Mouse (Mus musculus): ENCODE results near the gene Lrch1. TPM values are rescaled to one million over a fixed set of nuclear protein-coding genes. Genes with fewer than 3 reads are reported as not detected.
A peak's percentile ranks its signal among the peaks of the same experiment; 100 is the strongest.

Gene Lrch1
- total and polyA plus RNA-seq, 3 experiments: 2.8 to 6.1 TPM; not detected in 1

DNA sequence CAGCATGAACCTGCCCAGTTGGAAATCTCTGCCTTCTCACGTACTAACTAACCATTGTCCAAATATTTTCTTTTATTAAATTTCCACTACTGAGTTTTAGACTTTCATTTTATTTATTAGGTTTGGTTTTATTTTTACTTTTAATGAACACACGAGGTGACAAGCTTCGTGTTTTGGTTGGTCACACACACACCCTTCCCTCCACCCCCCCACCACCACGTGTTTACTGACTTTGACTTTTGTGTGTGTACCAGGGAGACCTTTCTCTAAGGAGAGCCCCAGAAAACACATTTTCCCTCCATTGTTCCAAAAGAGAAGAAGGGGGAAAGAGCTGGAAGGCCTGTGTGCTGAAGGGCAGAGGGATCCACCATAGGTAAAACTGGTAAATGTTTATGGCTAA, 38.0 kb upstream of the Lrch1 start:
- Histone ChIP-seq H3K4me3 (ENCODE audit: control insufficient read depth in 1 of 2, insufficient read depth in 1 of 2, low read depth in 2 of 2, low read length in 2 of 2) (no peak overlapping the region), H3K4me1 (ENCODE audit: control insufficient read depth in 1 of 2, insufficient read depth in 2 of 2, low read length in 2 of 2) (peaks cover 8 to 24% of the 10 kb centered on the region in 2 experiments), H3K9me3 (replicated peaks; ENCODE audit: insufficient read depth, low read length) (no peaks in the 10 kb centered on the region), H3K36me3 (ENCODE audit: control insufficient read depth in 1 of 2, insufficient read depth in 2 of 2, low read length in 2 of 2) (peaks cover 0 to 20% of the 10 kb centered on the region in 2 experiments; a peak in 1 of 4 replicates), H3K27ac (ENCODE audit: control insufficient read depth, low read depth, low read length) (no peak overlapping the region), H3K9ac (ENCODE audit: control insufficient read depth, low read depth, low read length, poor library complexity, severe bottlenecking) (no peak overlapping the region), H3K79me2 (ENCODE audit: control insufficient read depth, insufficient read depth, low read length, poor library complexity) (no peaks in the 10 kb centered on the region), H3K27me3 (ENCODE audit: control insufficient read depth in 1 of 2, insufficient read depth in 2 of 2, low read length in 2 of 2) (no peaks in the 10 kb centered on the region)
- TF ChIP-seq ZKSCAN1 (IDR thresholded peaks at IDR 0.05; ENCODE audit: low read depth, low read length) (no peak), POLR2AphosphoS2 (IDR thresholded peaks at IDR 0.05; ENCODE audit: low read length) (no peak), USF2 (IDR thresholded peaks at IDR 0.05; ENCODE audit: borderline replicate concordance in 1 of 2, insufficient read depth in 1 of 2, low read depth in 1 of 2, low read length in 2 of 2) (no peak)
- no peak for DNase-seq (ENCODE audit: low read depth, low spot score)

DNA sequence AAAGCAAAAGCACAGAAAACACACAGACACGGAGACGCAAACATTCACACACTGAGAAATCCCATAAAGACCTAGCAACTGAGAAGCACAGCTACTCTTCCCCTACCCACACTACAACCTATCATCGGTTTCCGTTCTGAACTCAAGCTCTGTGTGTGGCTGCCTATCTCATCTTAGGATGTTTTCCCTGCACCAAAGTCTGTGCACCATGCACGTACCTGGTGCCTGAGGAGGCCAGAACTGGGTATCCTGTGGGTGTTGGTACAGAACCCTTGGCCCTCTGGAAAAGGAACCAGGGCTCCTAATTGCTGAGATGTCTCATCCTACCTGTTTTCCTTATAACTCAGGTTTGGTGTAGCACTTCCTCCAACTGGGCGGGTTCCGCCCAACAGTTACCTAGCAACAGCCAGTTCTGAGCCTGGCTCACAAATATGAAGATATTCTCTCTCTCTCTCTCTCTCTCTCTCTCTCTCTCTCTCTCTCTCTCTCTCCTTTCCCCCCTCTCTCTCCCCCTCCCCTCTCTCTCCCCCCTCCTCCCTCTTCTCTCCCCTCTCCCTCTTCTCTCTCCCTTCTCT, 37.2 kb upstream of the Lrch1 start:
- no peak overlapping the region for H3K9ac ChIP-seq (ENCODE audit: control insufficient read depth, low read depth, low read length, poor library complexity, severe bottlenecking)
- peaks cover 8 to 21% of the 10 kb centered on the region in 2 experiments for H3K4me1 ChIP-seq (ENCODE audit: control insufficient read depth in 1 of 2, insufficient read depth in 2 of 2, low read length in 2 of 2)
- 0 out of 2 replicates have a peak, but pooled peaks have one; percentile 53 for TF ChIP-seq JUND (IDR thresholded peaks at IDR 0.05; ENCODE audit: low read depth, low read length)
- TF ChIP-seq UBTF (IDR thresholded peaks at IDR 0.05; ENCODE audit: borderline replicate concordance, insufficient read depth, low read depth, low read length): no peak
- peak overlapping the region in 1 of 2 experiments; percentile 40; a peak in 1 of 4 replicates for H3K4me3 ChIP-seq (ENCODE audit: control insufficient read depth in 1 of 2, insufficient read depth in 1 of 2, low read depth in 2 of 2, low read length in 2 of 2)
- no peaks in the 10 kb centered on the region for H3K9me3 ChIP-seq (replicated peaks; ENCODE audit: insufficient read depth, low read length)
- H3K36me3 ChIP-seq (ENCODE audit: control insufficient read depth in 1 of 2, insufficient read depth in 2 of 2, low read length in 2 of 2): peaks cover 0 to 16% of the 10 kb centered on the region in 2 experiments; a peak in 1 of 4 replicates
- H3K27ac ChIP-seq (ENCODE audit: control insufficient read depth, low read depth, low read length): no peak overlapping the region
- no peaks in the 10 kb centered on the region for H3K79me2 ChIP-seq (ENCODE audit: control insufficient read depth, insufficient read depth, low read length, poor library complexity)
- DNase-seq (ENCODE audit: low read depth, low spot score): peak; percentile 44
- H3K27me3 ChIP-seq (ENCODE audit: control insufficient read depth in 1 of 2, insufficient read depth in 2 of 2, low read length in 2 of 2): no peaks in the 10 kb centered on the region

DNA sequence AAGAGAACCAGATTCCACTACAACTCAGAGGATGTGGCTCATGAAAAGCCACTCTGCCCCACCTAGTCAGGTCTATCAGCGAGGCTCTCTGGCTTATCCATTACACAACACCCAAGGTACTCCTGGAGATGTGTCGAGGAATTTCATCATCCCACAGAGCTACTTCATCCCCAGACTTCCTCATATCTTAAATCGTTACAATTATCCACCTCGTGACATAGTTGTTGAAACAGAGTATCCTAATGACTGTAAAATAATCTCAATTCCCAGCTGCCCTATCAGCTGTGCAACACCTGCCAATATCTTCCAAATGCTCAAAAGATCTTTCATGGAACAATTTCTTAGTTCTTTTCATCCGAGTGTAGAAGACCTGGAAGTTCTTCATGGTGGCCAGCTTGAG, 35.4 kb upstream of the Lrch1 start:
- Histone ChIP-seq H3K27me3 (ENCODE audit: control insufficient read depth in 1 of 2, insufficient read depth in 2 of 2, low read length in 2 of 2) (no peaks in the 10 kb centered on the region), H3K9me3 (replicated peaks; ENCODE audit: insufficient read depth, low read length) (no peaks in the 10 kb centered on the region), H3K4me3 (ENCODE audit: control insufficient read depth in 1 of 2, insufficient read depth in 1 of 2, low read depth in 2 of 2, low read length in 2 of 2) (no peak overlapping the region), H3K79me2 (ENCODE audit: control insufficient read depth, insufficient read depth, low read length, poor library complexity) (no peaks in the 10 kb centered on the region), H3K4me1 (ENCODE audit: control insufficient read depth in 1 of 2, insufficient read depth in 2 of 2, low read length in 2 of 2) (peaks cover 4 to 8% of the 10 kb centered on the region in 2 experiments; a peak in 3 of 4 replicates), H3K36me3 (ENCODE audit: control insufficient read depth in 1 of 2, insufficient read depth in 2 of 2, low read length in 2 of 2) (peaks cover 0 to 11% of the 10 kb centered on the region in 2 experiments; a peak in 1 of 4 replicates), H3K9ac (ENCODE audit: control insufficient read depth, low read depth, low read length, poor library complexity, severe bottlenecking) (no peak overlapping the region), H3K27ac (ENCODE audit: control insufficient read depth, low read depth, low read length) (peak overlapping the region; percentile 27; the same call in 1 of the 2 replicates)
- DNase-seq (ENCODE audit: low read depth, low spot score): peak; percentile 29
- TF ChIP-seq KAT2A (conservative IDR thresholded peaks at IDR 0.05; ENCODE audit: low read depth, low read length): 0 out of 2 replicates have a peak, but pooled peaks have one; percentile 20
- no peak for TF ChIP-seq JUND (IDR thresholded peaks at IDR 0.05; ENCODE audit: low read depth, low read length)
- peak; percentile 77; the same call in 1 of the 2 replicates for TF ChIP-seq TCF12 (IDR thresholded peaks at IDR 0.05; ENCODE audit: low read depth, low read length)
- TF ChIP-seq EP300 (IDR thresholded peaks at IDR 0.05; ENCODE audit: low read depth in 1 of 2, low read length in 2 of 2): peak in 1 of 2 experiments; percentile 67; a peak in 1 of 4 replicates
- TF ChIP-seq ZMIZ1 (IDR thresholded peaks at IDR 0.05; ENCODE audit: low read depth, low read length): no peak
- TF ChIP-seq MAZ (IDR thresholded peaks at IDR 0.05; ENCODE audit: low read depth, low read length): no peak
- TF ChIP-seq ETS1 (IDR thresholded peaks at IDR 0.05; ENCODE audit: low read depth, low read length): peak; percentile 79; the same call in 1 of the 2 replicates
- TF ChIP-seq NRF1 (IDR thresholded peaks at IDR 0.05; ENCODE audit: insufficient read depth, low read depth, low read length, poor library complexity, severe bottlenecking): no peak
- no peak for TF ChIP-seq SMC3 (IDR thresholded peaks at IDR 0.05; ENCODE audit: low read depth, low read length)
- no peak for TF ChIP-seq CHD1 (IDR thresholded peaks at IDR 0.05; ENCODE audit: low read depth, low read length)
- peak; percentile 27; the same call in 1 of the 2 replicates for TF ChIP-seq ELF1 (IDR thresholded peaks at IDR 0.05; ENCODE audit: low read depth, low read length)
- TF ChIP-seq USF2 (IDR thresholded peaks at IDR 0.05; ENCODE audit: borderline replicate concordance in 1 of 2, insufficient read depth in 1 of 2, low read depth in 1 of 2, low read length in 2 of 2): no peak
- no peak for TF ChIP-seq TBP (IDR thresholded peaks at IDR 0.05; ENCODE audit: low read depth, low read length)
- peak; percentile 28; the same call in 1 of the 2 replicates for TF ChIP-seq RCOR1 (IDR thresholded peaks at IDR 0.05; ENCODE audit: low read depth, low read length)
- TF ChIP-seq USF1 (IDR thresholded peaks at IDR 0.05; ENCODE audit: low read depth, low read length): peak; percentile 69; the same call in 1 of the 2 replicates
- TF ChIP-seq MEF2A (IDR thresholded peaks at IDR 0.05; ENCODE audit: extremely low read depth, insufficient replicate concordance, low read depth, low read length, poor library complexity, severe bottlenecking): no peak
